Mouse (Mus musculus) midbrain, embryonic 14.5 days (tissue): ENCODE measurements around the gene Ifi211. TPM values are rescaled to one million over a fixed set of nuclear protein-coding genes. Genes with fewer than 3 reads are reported as not detected.
"Not testable (repeated sequence)": the region's sequence is repeated elsewhere in the genome, so short reads cannot be mapped to it uniquely, and the experiment has no call there.

ENCODE experiments used
- ATAC-seq: fragments of 200-750 bp; cut with Nextera tagmentation; 2 replicates; pipeline ENCODE4 v1.8.0; 2017; ENCODE audit warnings: moderate number of reproducible peaks, moderate library complexity; ENCODE audit not compliant: low FRiP score, low TSS enrichment
- DNase-seq: peaks from one replicate; pipeline ENCODE4 v3.0.0-alpha.2; 2015
- H3K27ac ChIP-seq: fragments of 300-500 bp; sonication (generic); replicated peaks from 2 replicates; pipeline ENCODE4 v1.5.1; 2014; ENCODE audit warnings: mild to moderate bottlenecking, low read depth, low read length, moderate library complexity
- H3K27me3 ChIP-seq: fragments of 300-500 bp; sonication (generic); 2 replicates; pipeline ENCODE4 v1.6.1; 2014; ENCODE audit warnings: low read length, control low read depth, mixed read lengths; ENCODE audit not compliant: control insufficient read depth, insufficient read depth
- H3K36me3 ChIP-seq: fragments of 300-500 bp; sonication (generic); 2 replicates; pipeline ENCODE4 v1.6.1; 2014; ENCODE audit warnings: low read length, control low read depth; ENCODE audit not compliant: control insufficient read depth, insufficient read depth
- H3K4me1 ChIP-seq: fragments of 300-500 bp; sonication (generic); 2 replicates; pipeline ENCODE4 v1.6.1; 2014; ENCODE audit warnings: mild to moderate bottlenecking, antibody characterized with exemption, low read length, control low read depth; ENCODE audit not compliant: control insufficient read depth, insufficient read depth
- H3K4me2 ChIP-seq: fragments of 300-500 bp; sonication (generic); 2 replicates; pipeline ENCODE4 v1.6.1; 2014; ENCODE audit warnings: mild to moderate bottlenecking, low read length, moderate library complexity
- H3K4me3 ChIP-seq: fragments of 300-500 bp; sonication (generic); replicated peaks from 2 replicates; pipeline ENCODE4 v1.5.1; 2014; ENCODE audit warnings: low read depth, low read length
- H3K9ac ChIP-seq: fragments of 300-500 bp; sonication (generic); replicated peaks from 2 replicates; pipeline ENCODE4 v1.6.1; 2014; ENCODE audit warnings: mild to moderate bottlenecking, low read length, moderate library complexity
- H3K9me3 ChIP-seq: fragments of 300-500 bp; sonication (generic); 2 replicates; pipeline ENCODE4 v1.6.1; 2016; ENCODE audit warnings: low read length, control low read depth, mixed read lengths; ENCODE audit not compliant: control insufficient read depth
- WGBS: fragments of 180-500 bp; shearing (Covaris S2); extraction: QIAGEN DNeasy Blood & Tissue Kit; methylation state at CpG from one replicate; pipeline ENCODE4 v1.1.7; 2014; 5-methylcytosine and 5-hydroxymethylcytosine counted together
- polyA plus RNA-seq: library from polyadenylated mRNA; unstranded; fragments of >200 nt; fragmentation: Nextera tagmentation; extraction: Ambion mirVana; gene quantifications from 2 replicates; pipeline ENCODE4 v1.2.1, GENCODE M21; 2014

The Ifi211 gene
- polyA plus RNA-seq, 1 experiment from 2014 or later: 2.8 TPM

GRCm38 (mm10) chr1:173941924-173942779 is 29.3 kb upstream of the Ifi211 start, which contains the start of the genes Mndal and Ifi203:
Mndal (minus strand) TSS chr1:173942491.
Ifi203 (minus strand) TSS chr1:173942672.
- not testable (repeated sequence) for H3K4me3 ChIP-seq, H3K4me2 ChIP-seq, DNase-seq, H3K36me3 ChIP-seq, H3K27ac ChIP-seq, H3K9ac ChIP-seq, ATAC-seq, H3K9me3 ChIP-seq, H3K4me1 ChIP-seq, H3K27me3 ChIP-seq
- 76% methylated on average over 3 of the region's 3 CpGs for WGBS

GRCm38 (mm10) chr1:173941522-173941921 is 28.7 kb upstream of the Ifi211 start:
- ATAC-seq, H3K36me3 ChIP-seq, H3K9ac ChIP-seq, H3K27ac ChIP-seq, H3K9me3 ChIP-seq, H3K4me2 ChIP-seq, H3K4me3 ChIP-seq, H3K27me3 ChIP-seq, DNase-seq, H3K4me1 ChIP-seq: not testable (repeated sequence)
- WGBS: 99% methylated on average over 2 of the region's 2 CpGs

- not testable (repeated sequence) for H3K9me3 ChIP-seq, ATAC-seq, H3K4me1 ChIP-seq, H3K4me3 ChIP-seq, H3K9ac ChIP-seq, H3K27ac ChIP-seq, DNase-seq, H3K4me2 ChIP-seq, H3K27me3 ChIP-seq, H3K36me3 ChIP-seq
- 46% methylated on average over 3 of the region's 3 CpGs for WGBS
Measured at GRCm38 (mm10) chr1:173919279-173919678, 6.4 kb upstream of the Ifi211 start.

- Histone ChIP-seq H3K4me3 (no peak overlapping the region), H3K9ac (no peak overlapping the region), H3K27ac (no peak overlapping the region), H3K4me2 (no peak overlapping the region), H3K27me3 (no peaks in the 10 kb centered on the region), H3K36me3 (no peaks in the 10 kb centered on the region), H3K4me1 (no peaks in the 10 kb centered on the region), H3K9me3 (no peaks in the 10 kb centered on the region)
- no peak for DNase-seq
- ATAC-seq: peak; percentile 53; the same call in 1 of the 2 replicates
- WGBS: 76% methylated on average over 2 of the region's 2 CpGs
Measured at GRCm38 (mm10) chr1:173914559-173914958, 1.7 kb upstream of the Ifi211 start.

- H3K4me3 ChIP-seq, H3K9ac ChIP-seq, DNase-seq, H3K4me1 ChIP-seq, ATAC-seq, H3K9me3 ChIP-seq, H3K36me3 ChIP-seq, H3K27ac ChIP-seq, H3K27me3 ChIP-seq, H3K4me2 ChIP-seq: not testable (repeated sequence)
Measured at GRCm38 (mm10) chr1:173913256-173913791, 478 bp upstream of the Ifi211 start.

- Histone ChIP-seq H3K4me2 (no peak overlapping the region), H3K27me3 (no peaks in the 10 kb centered on the region), H3K4me1 (no peaks in the 10 kb centered on the region), H3K9ac (no peak overlapping the region), H3K36me3 (no peaks in the 10 kb centered on the region), H3K27ac (no peak overlapping the region), H3K9me3 (no peaks in the 10 kb centered on the region), H3K4me3 (no peak overlapping the region)
- ATAC-seq (no peak), DNase-seq (no peak)
- 94% methylated on average over 2 of the region's 2 CpGs for WGBS
Measured at GRCm38 (mm10) chr1:173911808-173912464, 910 bp downstream of the Ifi211 start.

- H3K4me2 ChIP-seq, DNase-seq, H3K9ac ChIP-seq, H3K9me3 ChIP-seq, H3K27me3 ChIP-seq, ATAC-seq, H3K4me3 ChIP-seq, H3K27ac ChIP-seq, H3K36me3 ChIP-seq, H3K4me1 ChIP-seq: not testable (repeated sequence)
Measured at GRCm38 (mm10) chr1:173908390-173908789, 4.5 kb downstream of the Ifi211 start.

GRCm38 (mm10) chr1:173905885-173906284 is 7.0 kb downstream of the Ifi211 start:
- not testable (repeated sequence) for H3K27me3 ChIP-seq, H3K27ac ChIP-seq, H3K4me1 ChIP-seq, H3K9me3 ChIP-seq, H3K4me2 ChIP-seq, H3K4me3 ChIP-seq, H3K9ac ChIP-seq, ATAC-seq, DNase-seq, H3K36me3 ChIP-seq
- 89% methylated on average over 4 of the region's 4 CpGs for WGBS
